Mouse (Mus musculus) ES-E14 (cell line): Measurements from ENCODE around the gene Habp2. TPM values are rescaled to one million over a fixed set of nuclear protein-coding genes. Genes with fewer than 3 reads are reported as not detected.

Experiments
- DNase-seq: peaks from one replicate; pipeline ENCODE4 v3.0.0-alpha.2; 2013; ENCODE audit warnings: low read depth, low spot score
- H3K27ac ChIP-seq: 2 replicates; pipeline ENCODE4 v1.5.1; 2012; ENCODE audit warnings: low read depth, mild to moderate bottlenecking, low read length, moderate library complexity, mixed read lengths; ENCODE audit not compliant: poor library complexity, insufficient read depth, severe bottlenecking
- H3K36me3 ChIP-seq: 2 replicates; pipeline ENCODE4 v1.6.1; 2012; ENCODE audit warnings: mild to moderate bottlenecking, low read length, moderate library complexity, mixed read lengths; ENCODE audit not compliant: control insufficient read depth, poor library complexity, insufficient read depth, severe bottlenecking
- H3K4me1 ChIP-seq, 2 experiments: fragments of 150-350 bp in 1 of 2; sonication (generic) in 1 of 2; 2 replicates each; pipeline ENCODE4 v1.6.1; 2012; ENCODE audit warnings: low read length in 2 of 2, mild to moderate bottlenecking in 1 of 2, mixed read lengths in 1 of 2; ENCODE audit not compliant: control insufficient read depth in 2 of 2, insufficient read depth in 2 of 2, poor library complexity in 1 of 2
- H3K4me3 ChIP-seq, 2 experiments: fragments of 150-350 bp in 1 of 2; sonication (generic) in 1 of 2; 2 replicates each; pipeline ENCODE4 v1.5.1; 2012; ENCODE audit warnings: low read length in 2 of 2, low read depth in 1 of 2, mild to moderate bottlenecking in 1 of 2, mixed read lengths in 1 of 2; ENCODE audit not compliant: insufficient read depth in 1 of 2, poor library complexity in 1 of 2, severe bottlenecking in 1 of 2
- H3K9ac ChIP-seq: 2 replicates; pipeline ENCODE4 v1.6.1; 2012; ENCODE audit warnings: low read depth, mild to moderate bottlenecking, low read length, mixed read lengths; ENCODE audit not compliant: poor library complexity, insufficient read depth, severe bottlenecking
- H3K9me3 ChIP-seq: fragments of 150-350 bp; sonication (generic); 2 replicates; pipeline ENCODE4 v1.6.1; 2012; ENCODE audit warnings: low read depth, mild to moderate bottlenecking, low read length; ENCODE audit not compliant: control insufficient read depth, insufficient read depth
- CHD2 ChIP-seq: IDR thresholded peaks from 2 replicates; pipeline ENCODE4 v1.6.1; 2014; ENCODE audit warnings: mild to moderate bottlenecking, low read depth, low read length, inconsistent platforms
- HCFC1 ChIP-seq: IDR thresholded peaks from 2 replicates; pipeline ENCODE4 v1.6.1; 2012; ENCODE audit warnings: low read length, inconsistent platforms, borderline replicate concordance; ENCODE audit not compliant: insufficient read depth
- MAFK ChIP-seq: IDR thresholded peaks from 2 replicates; pipeline ENCODE4 v1.6.1; 2014; ENCODE audit warnings: mild to moderate bottlenecking, low read depth, low read length, inconsistent platforms; ENCODE audit not compliant: insufficient read depth
- ZC3H11A ChIP-seq: IDR thresholded peaks from 2 replicates; pipeline ENCODE4 v1.6.1; 2012; ENCODE audit warnings: low read depth, mild to moderate bottlenecking, inconsistent platforms, low read length, borderline replicate concordance
- ZNF384 ChIP-seq: IDR thresholded peaks from 2 replicates; pipeline ENCODE4 v1.6.1; 2012; ENCODE audit warnings: low read depth, low read length, inconsistent platforms
- in situ Hi-C, 2 experiments: fragments of 600-800 bp; cut with MboI; formaldehyde crosslinking; loops; one replicate each; pipeline ENCODE4 v1.15.1; 2025; ENCODE audit warnings: low sequenced_read_pairs in 2 of 2, inconsistent platforms in 1 of 2; ENCODE audit not compliant: unreplicated experiment in 2 of 2
- total RNA-seq: library from RNA; depleted of rRNA; stranded (reverse); fragments of 300-350 nt; gene quantifications from 2 replicates; pipeline ENCODE4 v1.2.3, GENCODE M21; 2012

The Habp2 gene
- total RNA-seq, 1 experiment = 1.6 TPM

DNA sequence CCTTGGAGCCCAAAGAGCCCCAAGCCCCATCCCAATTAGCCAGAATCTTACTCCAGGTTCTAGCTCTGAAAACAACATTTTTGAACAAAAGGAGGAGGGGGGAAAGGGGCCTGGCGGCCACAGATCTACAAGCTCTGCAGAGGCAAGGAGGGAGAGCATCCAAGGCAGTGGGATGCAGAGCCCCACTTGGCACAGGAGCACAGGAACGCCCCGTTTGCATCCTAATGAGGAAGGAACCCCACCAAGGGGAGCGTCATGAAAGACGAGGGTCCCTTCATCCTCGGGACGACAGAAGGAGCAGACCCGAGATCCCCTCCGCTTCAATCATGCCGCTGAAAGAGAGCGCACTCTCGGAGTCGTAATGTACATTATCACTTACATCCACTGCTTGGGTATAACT lies 59.8 kb downstream of the Habp2 start:
- no peak for DNase-seq
- Histone ChIP-seq H3K27ac (no peak overlapping the region), H3K9ac (no peak overlapping the region), H3K4me1 (no peaks in the 10 kb centered on the region), H3K36me3 (no peaks in the 10 kb centered on the region), H3K9me3 (no peaks in the 10 kb centered on the region), H3K4me3 (no peak overlapping the region)
- no peak for TF ChIP-seq HCFC1
- TF ChIP-seq MAFK = no peak
- no peak for TF ChIP-seq CHD2
- TF ChIP-seq ZNF384 = no peak
- TF ChIP-seq ZC3H11A = no peak
- in situ Hi-C loops = no loop called here

DNA sequence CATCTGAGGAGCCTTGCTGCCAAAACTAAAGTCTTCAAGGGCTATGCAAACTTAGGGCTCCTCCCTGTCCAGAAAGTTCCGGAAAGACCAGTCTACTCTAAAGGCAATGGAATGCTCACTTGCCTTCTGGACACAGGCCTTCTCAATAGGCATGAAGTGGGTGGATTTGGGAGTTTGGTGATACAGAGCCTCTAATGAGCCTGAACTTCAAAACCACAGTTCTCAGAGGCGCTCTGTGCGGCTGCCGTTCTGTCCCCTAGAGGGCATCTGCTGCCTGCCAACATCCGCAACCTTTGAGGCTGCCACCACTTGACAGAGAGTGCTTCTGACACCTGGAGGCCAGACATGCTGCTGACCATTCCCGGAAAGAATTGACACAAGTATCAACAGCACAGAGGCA lies 62.4 kb downstream of the Habp2 start:
- Histone ChIP-seq H3K9ac (no peak overlapping the region), H3K36me3 (no peaks in the 10 kb centered on the region), H3K4me3 (no peak overlapping the region), H3K27ac (no peak overlapping the region), H3K9me3 (no peaks in the 10 kb centered on the region), H3K4me1 (no peaks in the 10 kb centered on the region)
- no peak for DNase-seq
- in situ Hi-C loops = no loop called here
- TF ChIP-seq ZC3H11A (no peak), CHD2 (no peak), MAFK (no peak), HCFC1 (no peak), ZNF384 (no peak)

DNA sequence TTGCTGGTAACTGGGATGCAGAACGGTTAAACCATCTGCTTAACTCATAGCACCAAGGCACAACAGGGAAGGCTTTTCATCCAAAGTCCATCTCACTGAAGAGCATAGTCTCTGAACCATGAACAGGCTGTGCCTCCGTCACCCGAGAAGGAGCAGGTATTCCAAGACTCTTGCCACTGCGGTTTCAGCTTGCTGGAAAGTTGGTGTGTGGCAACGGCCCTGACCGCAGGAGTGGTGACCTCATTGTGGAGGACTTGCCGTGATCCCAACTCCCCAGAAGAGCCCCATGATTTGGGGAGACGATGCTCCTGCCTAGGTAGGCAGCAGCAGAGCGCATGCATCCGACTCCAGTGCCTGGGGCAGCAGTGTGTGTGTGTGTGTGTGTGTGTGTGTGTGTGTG lies 66.8 kb downstream of the Habp2 start:
- no peak for TF ChIP-seq ZNF384
- TF ChIP-seq ZC3H11A = no peak
- no peak for TF ChIP-seq HCFC1
- no peak for TF ChIP-seq MAFK
- no peak for TF ChIP-seq CHD2
- H3K9ac ChIP-seq = no peak overlapping the region
- no peaks in the 10 kb centered on the region for H3K4me1 ChIP-seq
- DNase-seq = no peak
- in situ Hi-C loops = no loop called here
- H3K4me3 ChIP-seq = no peak overlapping the region
- H3K9me3 ChIP-seq = no peaks in the 10 kb centered on the region
- no peaks in the 10 kb centered on the region for H3K36me3 ChIP-seq
- H3K27ac ChIP-seq = no peak overlapping the region

DNA sequence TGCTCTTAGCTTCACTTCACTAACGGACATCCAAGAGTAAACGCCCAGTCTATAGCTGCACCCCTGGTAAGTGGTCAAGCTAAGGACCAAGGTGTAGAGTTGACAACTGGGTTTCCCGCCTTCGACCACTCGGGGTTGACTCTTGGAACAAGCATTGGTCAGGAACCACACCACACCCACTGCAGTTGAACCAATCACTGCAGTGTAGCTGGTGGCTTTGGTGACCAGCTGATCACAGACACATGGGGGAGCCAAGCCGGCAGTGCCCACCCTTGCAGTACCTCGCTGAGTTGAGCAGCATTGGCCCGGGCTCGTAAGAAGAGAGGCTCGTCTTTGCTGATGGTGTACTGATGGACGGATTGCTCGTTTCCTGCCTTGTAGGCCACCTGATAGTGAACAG lies 68.3 kb downstream of the Habp2 start:
- Histone ChIP-seq H3K4me1 (no peaks in the 10 kb centered on the region), H3K27ac (no peak overlapping the region), H3K4me3 (no peak overlapping the region), H3K9ac (no peak overlapping the region), H3K9me3 (no peaks in the 10 kb centered on the region), H3K36me3 (no peaks in the 10 kb centered on the region)
- no peak for TF ChIP-seq ZNF384
- TF ChIP-seq HCFC1 = no peak
- no peak for TF ChIP-seq MAFK
- no peak for TF ChIP-seq CHD2
- in situ Hi-C loops = no loop called here
- DNase-seq = no peak
